Mouse (Mus musculus): ENCODE data around the gene Agap1. TPM values are rescaled to one million over a fixed set of nuclear protein-coding genes. Genes with fewer than 3 reads are reported as not detected.

The Agap1 gene
- polyA plus RNA-seq, 1 experiment = 30.0 TPM

GRCm38 (mm10) chr1:89918111-89918510 is 463.5 kb downstream of the Agap1 start:
- TF ChIP-seq POLR2A (IDR thresholded peaks at IDR 0.05; ENCODE audit: insufficient read depth, low read depth, low read length) (no peak), CTCF (IDR thresholded peaks at IDR 0.05; ENCODE audit: insufficient read depth, low read depth, low read length) (no peak)
- Histone ChIP-seq H3K4me3 (ENCODE audit: insufficient read depth, low read depth, low read length) (no peak overlapping the region), H3K4me1 (ENCODE audit: control insufficient read depth, insufficient read depth, low read length) (no peaks in the 10 kb centered on the region), H3K27ac (ENCODE audit: insufficient read depth, low read depth, low read length) (no peak overlapping the region)
- 12% methylated on average over 18 of the region's 18 CpGs for WGBS

GRCm38 (mm10) chr1:89919206-89919605 is 464.6 kb downstream of the Agap1 start:
- Histone ChIP-seq H3K4me1 (ENCODE audit: control insufficient read depth, insufficient read depth, low read length) (no peaks in the 10 kb centered on the region; the same call in 1 of the 2 replicates), H3K27ac (ENCODE audit: insufficient read depth, low read depth, low read length) (no peak overlapping the region), H3K4me3 (ENCODE audit: insufficient read depth, low read depth, low read length) (no peak overlapping the region)
- WGBS = 86% methylated on average over 6 of the region's 6 CpGs
- TF ChIP-seq POLR2A (IDR thresholded peaks at IDR 0.05; ENCODE audit: insufficient read depth, low read depth, low read length) (no peak), CTCF (IDR thresholded peaks at IDR 0.05; ENCODE audit: insufficient read depth, low read depth, low read length) (no peak)

DNA sequence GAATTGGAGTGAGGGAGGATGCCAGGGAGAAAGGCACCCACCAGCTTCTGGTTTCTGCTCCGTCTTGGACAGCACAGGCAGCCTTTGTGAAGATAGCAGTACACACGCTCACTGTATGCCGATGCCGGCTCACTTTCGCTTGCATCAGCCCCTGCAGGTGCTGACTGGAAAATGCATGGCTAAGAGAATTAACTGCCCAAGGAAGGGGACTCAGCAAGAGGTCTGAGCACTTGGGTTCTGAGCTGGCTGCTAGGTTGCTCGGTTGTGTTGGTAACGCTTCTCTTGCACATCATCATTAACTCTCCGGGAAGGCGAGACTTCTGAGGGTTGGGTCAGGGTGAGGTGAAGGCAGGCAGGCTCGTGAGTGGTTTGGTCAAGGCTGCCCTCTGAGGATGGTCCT is 467.2 kb downstream of the Agap1 start:
- no peak overlapping the region for H3K4me3 ChIP-seq (ENCODE audit: insufficient read depth, low read depth, low read length)
- no peak overlapping the region for H3K27ac ChIP-seq (ENCODE audit: insufficient read depth, low read depth, low read length)
- WGBS = 3% methylated on average over 10 of the region's 10 CpGs
- TF ChIP-seq CTCF (IDR thresholded peaks at IDR 0.05; ENCODE audit: insufficient read depth, low read depth, low read length) (no peak), POLR2A (IDR thresholded peaks at IDR 0.05; ENCODE audit: insufficient read depth, low read depth, low read length) (no peak)
- H3K4me1 ChIP-seq (ENCODE audit: control insufficient read depth, insufficient read depth, low read length) = no peaks in the 10 kb centered on the region; the same call in 1 of the 2 replicates

DNA sequence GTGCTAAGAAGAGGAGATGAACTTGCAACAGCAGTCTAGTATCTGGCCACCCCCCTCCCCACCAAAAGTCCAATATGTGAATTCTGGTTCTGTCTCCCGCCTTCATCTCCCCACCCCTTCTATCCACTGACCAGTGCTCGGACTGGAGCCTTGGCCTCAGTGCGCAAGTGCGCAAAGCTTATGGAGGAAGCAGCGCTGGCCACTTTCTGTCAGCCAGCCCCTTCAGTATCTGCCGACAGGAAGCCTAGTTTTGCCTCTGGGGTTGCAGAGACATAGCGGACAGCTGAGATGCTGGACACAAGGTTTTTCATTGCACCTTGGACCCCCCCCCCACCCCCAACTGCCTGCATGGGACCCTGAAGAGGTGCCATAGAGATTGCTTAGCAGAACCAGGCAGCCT is 467.7 kb downstream of the Agap1 start:
- TF ChIP-seq POLR2A (IDR thresholded peaks at IDR 0.05; ENCODE audit: insufficient read depth, low read depth, low read length) = no peak
- no peak for TF ChIP-seq CTCF (IDR thresholded peaks at IDR 0.05; ENCODE audit: insufficient read depth, low read depth, low read length)
- Histone ChIP-seq H3K4me3 (ENCODE audit: insufficient read depth, low read depth, low read length) (no peak overlapping the region), H3K4me1 (ENCODE audit: control insufficient read depth, insufficient read depth, low read length) (no peaks in the 10 kb centered on the region; the same call in none of the 2 replicates), H3K27ac (ENCODE audit: insufficient read depth, low read depth, low read length) (no peak overlapping the region)
- 6% methylated on average over 7 of the region's 7 CpGs for WGBS

- no peaks in the 10 kb centered on the region; the same call in none of the 2 replicates for H3K4me1 ChIP-seq (ENCODE audit: control insufficient read depth, insufficient read depth, low read length)
- no peak overlapping the region for H3K4me3 ChIP-seq (ENCODE audit: insufficient read depth, low read depth, low read length)
- TF ChIP-seq CTCF (IDR thresholded peaks at IDR 0.05; ENCODE audit: insufficient read depth, low read depth, low read length) = no peak
- TF ChIP-seq POLR2A (IDR thresholded peaks at IDR 0.05; ENCODE audit: insufficient read depth, low read depth, low read length) = no peak
- no peak overlapping the region for H3K27ac ChIP-seq (ENCODE audit: insufficient read depth, low read depth, low read length)
- whole genome bisulfite sequencing = 2% methylated on average over 40 of the region's 41 CpGs
Observed at GRCm38 (mm10) chr1:89922883-89923641, 468.5 kb downstream of the Agap1 start.

GRCm38 (mm10) chr1:89923642-89924020 is 469.0 kb downstream of the Agap1 start:
- Histone ChIP-seq H3K4me1 (ENCODE audit: control insufficient read depth, insufficient read depth, low read length) (no peaks in the 10 kb centered on the region; the same call in none of the 2 replicates), H3K4me3 (ENCODE audit: insufficient read depth, low read depth, low read length) (no peak overlapping the region), H3K27ac (ENCODE audit: insufficient read depth, low read depth, low read length) (no peak overlapping the region)
- TF ChIP-seq POLR2A (IDR thresholded peaks at IDR 0.05; ENCODE audit: insufficient read depth, low read depth, low read length) (no peak), CTCF (IDR thresholded peaks at IDR 0.05; ENCODE audit: insufficient read depth, low read depth, low read length) (no peak)
- WGBS = 7% methylated on average over 14 of the region's 14 CpGs

GRCm38 (mm10) chr1:89925501-89926190 is 471.0 kb downstream of the Agap1 start:
- TF ChIP-seq CTCF (IDR thresholded peaks at IDR 0.05; ENCODE audit: insufficient read depth, low read depth, low read length) (no peak), POLR2A (IDR thresholded peaks at IDR 0.05; ENCODE audit: insufficient read depth, low read depth, low read length) (no peak)
- no peak overlapping the region for H3K4me3 ChIP-seq (ENCODE audit: insufficient read depth, low read depth, low read length)
- peaks cover 6% of the 10 kb centered on the region for H3K4me1 ChIP-seq (ENCODE audit: control insufficient read depth, insufficient read depth, low read length)
- WGBS = 31% methylated on average over 12 of the region's 12 CpGs
- H3K27ac ChIP-seq (ENCODE audit: insufficient read depth, low read depth, low read length) = no peak overlapping the region

GRCm38 (mm10) chr1:89926583-89927060 is 472.0 kb downstream of the Agap1 start:
- 9% methylated on average over 9 of the region's 9 CpGs for WGBS
- TF ChIP-seq POLR2A (IDR thresholded peaks at IDR 0.05; ENCODE audit: insufficient read depth, low read depth, low read length) (no peak), CTCF (IDR thresholded peaks at IDR 0.05; ENCODE audit: insufficient read depth, low read depth, low read length) (no peak)
- Histone ChIP-seq H3K4me1 (ENCODE audit: control insufficient read depth, insufficient read depth, low read length) (peaks cover 13% of the 10 kb centered on the region), H3K4me3 (ENCODE audit: insufficient read depth, low read depth, low read length) (no peak overlapping the region), H3K27ac (ENCODE audit: insufficient read depth, low read depth, low read length) (no peak overlapping the region)

DNA sequence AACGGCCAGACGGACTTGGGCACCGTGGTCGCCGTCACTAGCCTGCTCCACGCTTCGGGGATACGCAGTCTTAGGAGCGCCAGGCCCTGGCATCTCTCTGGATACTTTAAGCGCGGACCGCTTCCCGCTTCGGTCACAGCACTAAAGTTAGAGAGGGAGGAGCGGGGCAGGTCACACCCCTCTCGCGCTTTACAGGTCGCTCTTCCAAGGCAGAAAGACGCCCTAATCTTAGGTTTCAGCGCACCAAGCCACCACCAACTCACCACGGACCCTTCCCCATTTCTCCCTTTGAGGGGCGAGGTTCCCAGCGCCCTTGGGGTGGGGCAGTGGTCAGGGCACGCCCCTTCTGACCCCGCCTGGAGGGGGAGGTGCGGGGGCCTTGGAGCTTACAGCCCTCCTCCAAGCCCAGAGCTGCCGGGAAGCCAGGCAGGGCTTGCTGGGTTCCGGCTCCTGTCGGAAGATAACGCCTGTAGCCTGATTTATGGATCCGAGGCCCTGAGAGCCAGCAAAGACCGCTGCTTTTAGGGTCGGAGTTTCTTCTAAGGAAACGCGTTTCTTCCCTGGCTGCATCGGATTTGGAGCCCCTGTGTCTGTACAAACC is 472.6 kb downstream of the Agap1 start:
- Histone ChIP-seq H3K27ac (ENCODE audit: insufficient read depth, low read depth, low read length) (no peak overlapping the region), H3K4me3 (ENCODE audit: insufficient read depth, low read depth, low read length) (no peak overlapping the region)
- WGBS = 4% methylated on average over 36 of the region's 36 CpGs

More for the DNA sequence above, 472.6 kb downstream of the Agap1 start:
- TF ChIP-seq POLR2A (IDR thresholded peaks at IDR 0.05; ENCODE audit: insufficient read depth, low read depth, low read length) (no peak), CTCF (IDR thresholded peaks at IDR 0.05; ENCODE audit: insufficient read depth, low read depth, low read length) (no peak)
- peaks cover 13% of the 10 kb centered on the region for H3K4me1 ChIP-seq (ENCODE audit: control insufficient read depth, insufficient read depth, low read length)
